Mouse (Mus musculus): ENCODE results near the gene Arhgap6. TPM values are rescaled to one million over a fixed set of nuclear protein-coding genes. Genes with fewer than 3 reads are reported as not detected.

Gene Arhgap6
- polyA plus RNA-seq, 1 experiment from 2014 or later: 16.5 TPM

Other genes with a start within 250 kb of the Arhgap6 start
- gene Frmpd4, start 217.9 kb upstream of the Arhgap6 start, polyA plus RNA-seq (2018): not detected in 3 replicates
- 33.2 to 58.9 TPM (median 40.6 TPM) in 3 replicates for gene Msl3, start 121.2 kb upstream of the Arhgap6 start, polyA plus RNA-seq (2018)

Data from macrophage (primary cell).